Mouse (Mus musculus) brain, embryonic 18.5 days (tissue): Measurements from ENCODE around the gene Lyrm1.

Experiments used
- DNase-seq: peaks from one replicate; pipeline ENCODE4 v3.0.0-alpha.2; 2012; ENCODE audit warnings: low read depth, low spot score

Lyrm1 gene

DNA sequence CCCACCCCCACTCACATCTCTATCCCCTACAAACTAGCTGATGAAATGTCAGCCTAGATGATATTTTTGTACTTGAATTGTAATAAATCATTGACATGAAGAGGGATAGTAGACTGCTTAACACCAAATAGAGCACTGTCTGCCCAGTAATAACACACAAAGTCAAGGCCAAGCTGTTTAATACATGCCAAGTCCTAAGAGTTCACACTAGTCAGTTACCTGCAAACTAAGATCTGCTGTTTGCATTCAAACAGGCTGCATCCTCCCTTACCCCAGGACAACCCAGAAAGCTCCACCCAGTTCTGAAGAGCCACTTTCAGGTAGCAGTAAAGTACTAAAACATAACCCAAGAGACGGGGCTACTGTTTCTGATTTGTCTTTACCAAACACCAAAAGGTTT lies 3.5 kb upstream of the Lyrm1 start:
- no peak for DNase-seq

DNA sequence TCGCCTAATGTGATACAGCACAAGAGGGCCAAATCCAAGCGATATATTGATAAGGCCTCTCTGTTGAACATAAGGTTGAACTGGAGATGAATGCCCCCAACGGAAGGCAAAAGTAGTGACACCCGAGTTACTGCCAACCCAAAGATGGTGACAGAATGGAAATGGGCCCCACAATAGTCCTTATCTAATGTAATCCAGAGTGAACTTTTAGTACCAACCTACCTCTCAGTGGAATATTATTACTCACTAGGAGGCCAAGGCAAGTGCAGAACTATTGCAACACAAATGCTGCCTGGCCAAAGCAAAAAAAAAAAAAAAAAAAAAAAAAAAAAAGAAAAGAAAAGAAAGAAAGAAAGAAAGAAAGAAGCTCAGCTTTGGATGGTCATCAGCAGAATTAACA lies 2.9 kb upstream of the Lyrm1 start:
- DNase-seq = no peak

- no peak for DNase-seq
These were observed 680 bp upstream of the Lyrm1 start for GRCm38 (mm10) chr7:119894818-119895544.

GRCm38 (mm10) chr7:119897521-119898109 lies 2.0 kb downstream of the Lyrm1 start:
- DNase-seq = no peak

GRCm38 (mm10) chr7:119898247-119898856 lies 2.7 kb downstream of the Lyrm1 start:
- DNase-seq = no peak

DNA sequence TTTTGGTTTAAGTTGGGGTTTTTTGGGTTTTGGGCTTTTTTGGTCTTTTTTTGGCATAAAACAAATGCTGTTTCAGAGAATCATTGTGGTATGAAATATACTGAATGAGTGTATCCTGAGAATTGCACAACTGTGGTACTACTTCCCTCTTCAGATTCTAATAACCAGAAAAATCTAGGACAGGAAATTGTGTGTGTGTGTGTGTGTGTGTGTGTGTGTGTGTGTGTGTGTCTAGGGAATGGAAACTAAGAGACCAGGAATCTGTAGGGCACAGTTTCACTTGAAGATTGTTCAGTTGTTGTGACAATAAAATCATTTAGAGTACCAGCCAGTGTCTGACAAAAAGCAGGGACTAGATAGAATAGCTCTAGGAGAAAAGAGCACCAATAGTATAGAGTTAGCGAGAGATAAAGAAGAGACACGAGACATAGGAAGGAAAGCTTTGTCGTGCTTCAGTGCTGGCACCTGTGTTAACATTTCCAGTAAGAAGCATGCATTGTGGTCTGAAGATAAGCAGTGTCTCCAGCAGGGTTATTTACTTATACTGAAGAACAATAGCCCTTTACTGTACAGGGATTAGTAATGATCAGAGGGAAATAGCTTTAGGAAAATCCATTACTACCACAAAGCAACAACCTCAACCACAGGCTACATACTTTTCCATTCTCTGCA lies 3.9 kb downstream of the Lyrm1 start:
- no peak for DNase-seq

- DNase-seq = no peak
These were observed 11.0 kb downstream of the Lyrm1 start for GRCm38 (mm10) chr7:119906523-119907215.

DNA sequence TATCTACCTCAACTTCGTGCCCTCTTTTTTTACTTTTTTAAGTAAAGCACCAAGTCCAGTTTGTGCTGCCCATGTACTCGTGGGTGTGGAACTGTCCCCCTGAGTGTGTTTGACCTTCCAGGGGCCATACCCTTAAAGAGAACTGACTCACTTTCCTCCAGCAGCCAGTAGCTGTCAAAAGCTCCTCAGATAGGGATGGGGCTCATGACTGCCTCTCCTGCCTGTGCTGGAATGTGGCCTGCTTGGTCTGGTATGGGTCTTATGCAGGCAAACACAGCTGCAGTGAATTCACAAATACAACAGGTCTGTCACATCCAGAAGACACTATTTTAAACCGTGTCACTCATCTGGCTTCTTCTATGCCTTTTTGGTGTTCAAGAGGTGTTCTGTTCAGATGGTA lies 16.1 kb downstream of the Lyrm1 start:
- no peak for DNase-seq

DNA sequence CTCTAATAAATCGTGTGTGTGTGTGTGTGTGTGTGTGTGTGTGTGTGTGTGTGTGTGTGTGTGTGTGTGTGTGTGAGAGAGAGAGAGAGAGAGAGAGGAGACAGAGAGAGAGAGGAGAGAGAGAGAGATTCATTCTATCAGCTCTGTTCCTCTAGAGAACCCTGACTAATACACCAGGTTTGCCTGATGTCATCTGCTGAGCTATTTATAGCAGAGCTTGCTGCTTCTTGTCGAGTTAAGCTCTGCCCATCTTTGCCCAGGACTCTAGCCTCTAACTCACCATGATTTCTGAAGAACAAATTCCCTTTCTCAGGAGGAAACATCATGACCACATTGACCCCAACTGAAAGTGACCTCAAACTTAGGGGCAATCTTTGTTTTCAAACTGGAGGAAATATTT lies 24.8 kb downstream of the Lyrm1 start:
- DNase-seq = no peak

- DNase-seq = no peak
These were observed 25.4 kb downstream of the Lyrm1 start for GRCm38 (mm10) chr7:119921054-119921453.

- DNase-seq = no peak
These were observed 33.3 kb downstream of the Lyrm1 start for GRCm38 (mm10) chr7:119928783-119929440.

DNA sequence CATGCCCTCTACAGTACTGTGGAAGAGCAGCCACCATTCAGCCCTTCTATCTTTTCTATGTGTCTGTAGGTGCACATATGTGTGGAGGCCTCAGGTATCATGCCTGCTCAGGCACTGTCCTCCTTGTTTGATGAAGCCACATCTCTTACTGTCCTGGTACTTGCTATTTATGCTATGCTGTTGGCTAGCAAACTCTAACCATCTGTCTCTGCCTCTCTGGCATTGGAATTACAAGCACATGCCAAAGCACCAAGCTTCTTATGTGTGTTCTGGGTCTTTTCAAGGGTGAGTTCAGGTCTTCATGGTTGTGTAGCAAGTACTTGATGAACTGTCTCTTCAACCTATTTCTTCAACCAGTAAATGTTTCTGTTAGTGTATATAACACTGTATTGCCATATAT lies 40.7 kb downstream of the Lyrm1 start:
- peak; percentile 10 for DNase-seq

DNA sequence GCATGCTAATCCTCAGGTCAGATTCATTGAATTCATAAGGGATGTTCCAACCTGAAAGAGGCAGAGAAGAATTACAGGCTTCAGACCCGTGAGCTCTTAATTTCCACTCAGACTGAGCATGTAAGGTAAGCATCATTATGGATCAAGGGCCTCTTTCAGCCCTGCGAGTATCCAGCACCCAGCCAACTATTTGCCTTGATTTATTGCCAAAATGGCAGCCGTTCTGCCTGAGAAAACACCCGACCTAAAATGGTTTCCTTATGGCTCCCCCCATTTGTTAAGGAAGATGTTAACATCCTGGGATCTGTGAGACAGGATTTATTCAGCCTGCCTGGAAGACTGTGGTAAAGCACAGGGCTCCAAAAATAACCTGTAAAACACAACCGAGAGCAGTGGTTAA lies 41.4 kb downstream of the Lyrm1 start:
- no peak for DNase-seq

DNA sequence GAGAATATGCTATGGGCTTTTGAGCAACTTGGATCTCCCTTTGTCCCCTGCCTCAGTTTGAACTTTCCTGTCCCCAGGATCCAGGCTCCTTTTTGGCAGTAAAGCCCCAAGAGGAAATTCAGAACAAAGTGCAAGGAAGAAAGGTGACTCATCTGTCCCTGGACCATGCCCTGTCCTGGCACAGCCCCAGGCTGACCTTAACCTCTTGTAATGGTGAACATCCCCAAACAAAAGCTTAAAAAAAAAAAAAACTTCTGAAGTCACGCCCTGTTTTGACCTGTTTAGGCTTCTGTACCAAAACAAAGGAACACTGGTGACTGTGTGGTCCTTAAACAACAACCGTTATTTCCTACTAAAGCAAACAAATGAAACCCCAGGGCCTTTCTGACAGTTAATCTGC lies 45.9 kb downstream of the Lyrm1 start:
- DNase-seq = no peak

DNA sequence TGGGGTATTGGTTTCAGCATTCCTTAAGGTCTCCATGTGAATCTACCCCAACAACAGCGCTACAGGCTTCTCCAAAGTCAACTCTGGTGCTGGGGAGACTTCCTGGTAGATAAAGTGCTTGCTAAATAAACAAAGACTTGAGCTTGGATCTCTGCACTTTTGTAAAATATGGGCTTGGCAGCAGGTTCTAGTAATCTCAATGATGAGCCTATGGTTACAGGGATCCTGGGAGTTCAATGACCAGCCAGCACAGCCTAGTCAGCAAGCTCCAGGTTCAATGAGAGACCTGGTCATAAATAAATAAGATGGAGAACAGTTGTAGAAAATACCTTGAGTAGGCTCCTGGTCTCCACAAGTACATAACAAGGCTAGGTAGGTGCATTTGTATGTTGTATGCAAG lies 58.4 kb downstream of the Lyrm1 start:
- DNase-seq = no peak

DNA sequence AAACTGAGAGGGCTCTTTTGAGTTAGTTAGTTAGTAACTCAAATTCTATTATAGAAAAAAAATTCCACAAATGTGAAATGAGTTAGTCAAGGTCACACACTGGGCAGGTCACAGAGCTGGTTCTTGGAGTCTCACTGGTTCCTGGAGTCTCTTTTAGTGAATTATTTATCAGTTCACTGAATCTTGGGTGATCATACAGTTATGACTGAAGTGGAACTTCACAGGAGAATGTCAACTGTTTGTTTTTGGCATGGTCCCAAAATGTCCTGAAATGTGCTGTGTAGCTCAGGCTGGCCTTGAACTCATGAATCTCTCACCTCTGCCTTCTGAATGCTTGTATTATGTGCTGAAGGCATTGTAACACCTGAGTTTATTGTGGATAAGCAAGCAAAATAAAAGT lies 61.8 kb downstream of the Lyrm1 start:
- DNase-seq = no peak

DNA sequence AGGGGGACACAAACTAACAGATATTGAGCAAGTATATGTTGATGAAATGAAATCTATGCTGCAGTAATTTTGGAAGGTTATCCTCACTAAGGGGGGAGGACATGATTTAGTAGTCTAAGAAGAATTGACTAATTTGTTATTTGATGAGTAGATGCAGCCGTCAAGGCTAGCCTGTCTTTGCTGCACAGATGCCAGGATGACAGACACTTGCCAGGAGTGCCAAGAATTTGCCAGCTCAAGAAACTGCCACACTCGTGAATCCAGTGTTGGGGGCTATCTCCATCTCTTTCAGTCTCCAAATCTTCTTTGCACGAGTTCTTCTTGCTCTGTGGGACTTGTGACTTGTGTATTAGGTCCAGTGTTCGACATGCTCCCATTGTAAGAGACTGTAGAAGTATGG lies 63.4 kb downstream of the Lyrm1 start:
- DNase-seq = no peak

DNA sequence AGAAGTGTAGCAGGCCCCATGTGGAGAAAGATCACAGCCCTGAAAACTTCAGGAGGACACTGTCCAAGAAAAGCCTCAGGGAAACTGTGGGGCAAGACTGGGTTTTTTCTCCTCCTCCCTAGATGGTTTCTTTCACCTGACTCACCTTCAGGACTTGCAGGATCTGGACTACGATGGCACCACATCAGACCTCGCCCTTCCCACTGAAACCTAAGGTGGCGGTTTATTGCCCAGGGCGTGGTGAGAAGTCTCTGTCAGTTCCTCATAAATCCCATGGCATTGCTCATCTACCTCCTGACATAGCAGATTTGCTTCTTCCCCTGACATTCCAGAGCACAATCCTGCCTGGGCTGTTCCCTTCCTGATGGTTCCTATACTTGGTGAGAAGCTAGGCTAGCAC lies 63.8 kb downstream of the Lyrm1 start:
- DNase-seq = no peak

GRCm38 (mm10) chr7:119960006-119960405 lies 64.3 kb downstream of the Lyrm1 start:
- DNase-seq = no peak

- no peak for DNase-seq
These were observed 64.9 kb downstream of the Lyrm1 start for GRCm38 (mm10) chr7:119960546-119960945.

GRCm38 (mm10) chr7:119961107-119961506 lies 65.4 kb downstream of the Lyrm1 start:
- DNase-seq = no peak

DNA sequence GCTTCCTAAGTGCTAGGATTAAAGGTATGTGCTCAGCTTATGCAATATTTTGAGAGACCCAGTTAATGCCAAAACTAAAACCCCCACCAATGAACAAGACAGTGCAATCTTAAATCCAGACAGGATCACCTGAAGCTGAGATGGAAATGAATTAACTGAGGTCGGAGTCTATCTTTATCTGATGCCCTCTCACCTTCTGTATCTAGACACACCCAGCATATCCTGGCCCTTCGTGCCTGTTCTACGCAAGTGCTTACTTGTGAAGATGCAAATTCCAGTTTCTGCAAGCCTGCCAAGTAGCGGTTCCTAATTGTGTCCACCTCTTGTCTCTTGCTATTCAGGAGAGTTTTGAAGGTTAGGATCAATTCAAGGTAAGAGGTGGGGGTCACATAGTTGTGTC lies 69.5 kb downstream of the Lyrm1 start:
- no peak for DNase-seq
